Mouse (Mus musculus) lung, postnatal 0 days (tissue): ENCODE measurements around the gene Gnai3. TPM values are rescaled to one million over a fixed set of nuclear protein-coding genes. Genes with fewer than 3 reads are reported as not detected.
A peak's percentile ranks its signal among the peaks of the same experiment; 100 is the strongest.

Experiments used
- ATAC-seq: fragments of 200-750 bp; cut with Nextera tagmentation; 2 replicates; pipeline ENCODE4 v1.8.0; 2017; ENCODE audit warnings: moderate library complexity
- DNase-seq: peaks from one replicate; pipeline ENCODE4 v3.0.0-alpha.2; 2016; ENCODE audit warnings: low spot score
- H3K27ac ChIP-seq: fragments of 300-500 bp; sonication (generic); 2 replicates; pipeline ENCODE4 v1.5.1; 2014; ENCODE audit warnings: antibody characterized with exemption, mild to moderate bottlenecking, low read length, mixed read lengths
- H3K27me3 ChIP-seq: fragments of 300-500 bp; sonication (generic); replicated peaks from 2 replicates; pipeline ENCODE4 v1.6.1; 2014; ENCODE audit warnings: low read length, mixed read lengths; ENCODE audit not compliant: insufficient read depth
- H3K36me3 ChIP-seq: fragments of 300-500 bp; sonication (generic); 2 replicates; pipeline ENCODE4 v1.6.1; 2014; ENCODE audit warnings: low read length, mixed read lengths; ENCODE audit not compliant: insufficient read depth
- H3K4me1 ChIP-seq: fragments of 300-500 bp; sonication (generic); 2 replicates; pipeline ENCODE4 v1.6.1; 2014; ENCODE audit warnings: antibody characterized with exemption, low read depth, low read length, mixed read lengths; ENCODE audit not compliant: insufficient read depth
- H3K4me2 ChIP-seq: fragments of 300-500 bp; sonication (generic); replicated peaks from 2 replicates; pipeline ENCODE4 v1.6.1; 2014; ENCODE audit warnings: low read depth, mild to moderate bottlenecking, low read length, moderate library complexity, mixed read lengths
- H3K4me3 ChIP-seq: fragments of 300-500 bp; sonication (generic); 2 replicates; pipeline ENCODE4 v1.5.1; 2014; ENCODE audit warnings: low read depth, low read length
- H3K9ac ChIP-seq: fragments of 300-500 bp; sonication (generic); replicated peaks from 2 replicates; pipeline ENCODE4 v1.6.1; 2014; ENCODE audit warnings: low read depth, mild to moderate bottlenecking
- H3K9me3 ChIP-seq: fragments of 300-500 bp; sonication (generic); 2 replicates; pipeline ENCODE4 v1.6.1; 2016; ENCODE audit warnings: low read length, mixed read lengths
- CTCF ChIP-seq: IDR thresholded peaks from 2 replicates; pipeline ENCODE4 v1.5.1; 2016; ENCODE audit warnings: antibody characterized with exemption, mild to moderate bottlenecking
- EP300 ChIP-seq: IDR thresholded peaks from 2 replicates; pipeline ENCODE4 v1.6.1; 2016; ENCODE audit warnings: antibody characterized with exemption, mild to moderate bottlenecking, control low read depth
- WGBS: fragments of 180-500 bp; shearing (Covaris S2); extraction: QIAGEN DNeasy Blood & Tissue Kit; methylation state at CpG from one replicate; pipeline ENCODE4 v1.1.7; 2014; 5-methylcytosine and 5-hydroxymethylcytosine counted together
- polyA plus RNA-seq: library from polyadenylated mRNA; unstranded; fragments of >200 nt; fragmentation: Nextera tagmentation; extraction: Ambion mirVana; gene quantifications from 2 replicates; pipeline ENCODE4 v1.2.1, GENCODE M21; 2015

Gene Gnai3
- polyA plus RNA-seq: 87.4 and 96.3 TPM in 2 replicates

GRCm38 (mm10) chr3:108145534-108146445, at the start of gene Gnai3:
Gene Gnai3, minus strand, starts transcription at chr3:108146146.
- WGBS: under 1% methylated on average over 63 of the region's 63 CpGs
- Histone ChIP-seq H3K36me3 (no peaks in the 10 kb centered on the region), H3K9me3 (no peaks in the 10 kb centered on the region), H3K9ac (peak within 1 kb of the TSS; percentile 88), H3K4me3 (peak within 1 kb of the TSS; percentile 92), H3K27me3 (no peaks in the 10 kb centered on the region), H3K4me2 (peak within 1 kb of the TSS; percentile 75), H3K27ac (peak within 1 kb of the TSS; percentile 94), H3K4me1 (peaks cover 3% of the 10 kb centered on the region; the same call in 1 of the 2 replicates)
- TF ChIP-seq EP300: peak; percentile 66; the same call in 1 of the 2 replicates
- peak; percentile 49 for TF ChIP-seq CTCF
- ATAC-seq (peak; percentile 96), DNase-seq (peak; percentile 98)

GRCm38 (mm10) chr3:108195287-108195686, 49.3 kb upstream of the Gnai3 start:
- H3K4me1 ChIP-seq: peaks cover 10% of the 10 kb centered on the region; the same call in 1 of the 2 replicates
- H3K36me3 ChIP-seq: no peaks in the 10 kb centered on the region
- 84% methylated on average over 4 of the region's 4 CpGs for WGBS
- DNase-seq (no peak), ATAC-seq (no peak)
- no peak overlapping the region for H3K4me3 ChIP-seq
- H3K9me3 ChIP-seq: no peaks in the 10 kb centered on the region
- TF ChIP-seq EP300: no peak
- TF ChIP-seq CTCF: no peak
- no peak overlapping the region for H3K9ac ChIP-seq
- no peak overlapping the region for H3K27ac ChIP-seq
- no peaks in the 10 kb centered on the region for H3K27me3 ChIP-seq
- no peak overlapping the region for H3K4me2 ChIP-seq

GRCm38 (mm10) chr3:108193686-108194085, 47.7 kb upstream of the Gnai3 start:
- H3K4me2 ChIP-seq: no peak overlapping the region
- H3K9ac ChIP-seq: no peak overlapping the region
- no peaks in the 10 kb centered on the region for H3K27me3 ChIP-seq
- peaks cover 15% of the 10 kb centered on the region; the same call in 1 of the 2 replicates for H3K4me1 ChIP-seq
- 63% methylated on average over 4 of the region's 4 CpGs for WGBS
- no peak overlapping the region for H3K27ac ChIP-seq
- H3K36me3 ChIP-seq: no peaks in the 10 kb centered on the region
- DNase-seq (no peak), ATAC-seq (no peak)
- H3K9me3 ChIP-seq: no peaks in the 10 kb centered on the region
- TF ChIP-seq CTCF: no peak
- no peak for TF ChIP-seq EP300
- no peak overlapping the region for H3K4me3 ChIP-seq

GRCm38 (mm10) chr3:108189897-108190296, 44.0 kb upstream of the Gnai3 start:
- peaks cover 17% of the 10 kb centered on the region; the same call in 1 of the 2 replicates for H3K4me1 ChIP-seq
- H3K27me3 ChIP-seq: no peaks in the 10 kb centered on the region
- no peak overlapping the region for H3K4me3 ChIP-seq
- TF ChIP-seq CTCF (no peak), EP300 (no peak)
- H3K36me3 ChIP-seq: no peaks in the 10 kb centered on the region; the same call in 1 of the 2 replicates
- ATAC-seq: no peak
- 12% methylated on average over 5 of the region's 5 CpGs for WGBS
- peak overlapping the region; percentile 22; the same call in 1 of the 2 replicates for H3K4me2 ChIP-seq
- no peak overlapping the region for H3K27ac ChIP-seq
- no peak for DNase-seq
- H3K9me3 ChIP-seq: no peaks in the 10 kb centered on the region
- H3K9ac ChIP-seq: 0 out of 2 replicates have a peak overlapping the region, but pooled peaks have one; percentile 26

GRCm38 (mm10) chr3:108188716-108189490, 43.0 kb upstream of the Gnai3 start:
- H3K27me3 ChIP-seq: no peaks in the 10 kb centered on the region
- no peak overlapping the region for H3K9ac ChIP-seq
- WGBS: 75% methylated on average over 9 of the region's 9 CpGs
- H3K27ac ChIP-seq: no peak overlapping the region
- peaks cover 17% of the 10 kb centered on the region; the same call in 1 of the 2 replicates for H3K4me1 ChIP-seq
- TF ChIP-seq CTCF: no peak
- TF ChIP-seq EP300: no peak
- H3K4me3 ChIP-seq: no peak overlapping the region
- no peak overlapping the region for H3K4me2 ChIP-seq
- no peak for ATAC-seq
- no peak for DNase-seq
- no peaks in the 10 kb centered on the region; the same call in 1 of the 2 replicates for H3K36me3 ChIP-seq
- no peaks in the 10 kb centered on the region for H3K9me3 ChIP-seq
